Mouse (Mus musculus): Measurements from ENCODE around the gene Tcp11l2.

GRCm38 (mm10) chr10:84646506-84647102 lies 70.2 kb downstream of the Tcp11l2 start:
- TF ChIP-seq GATA1 (IDR thresholded peaks at IDR 0.05; ENCODE audit: borderline replicate concordance, low read length) (no peak), FLI1 (IDR thresholded peaks at IDR 0.05; ENCODE audit: low read length) (no peak)
